Mouse (Mus musculus) small intestine, adult 2 months (tissue): ENCODE data around the gene Gnai2. TPM values are rescaled to one million over a fixed set of nuclear protein-coding genes. Genes with fewer than 3 reads are reported as not detected.
"Not testable (repeated sequence)": the region's sequence is repeated elsewhere in the genome, so short reads cannot be mapped to it uniquely, and the experiment has no call there.

ENCODE experiments used
- H3K27ac ChIP-seq: fragments of 200-500 bp; 2 replicates; pipeline ENCODE4 v1.5.1; 2012; ENCODE audit warnings: low read depth, low read length, control low read depth, inconsistent platforms; ENCODE audit not compliant: insufficient read depth
- H3K27me3 ChIP-seq: fragments of 200-500 bp; 2 replicates; pipeline ENCODE4 v1.6.1; 2012; ENCODE audit warnings: mild to moderate bottlenecking, moderate library complexity, low read length, inconsistent platforms; ENCODE audit not compliant: control insufficient read depth, insufficient read depth
- H3K36me3 ChIP-seq: fragments of 200-500 bp; 2 replicates; pipeline ENCODE4 v1.6.1; 2012; ENCODE audit warnings: mild to moderate bottlenecking, low read length, control low read depth, inconsistent platforms; ENCODE audit not compliant: control insufficient read depth, insufficient read depth
- H3K4me1 ChIP-seq: fragments of 200-500 bp; 2 replicates; pipeline ENCODE4 v1.6.1; 2012; ENCODE audit warnings: low read length, inconsistent platforms, mixed read lengths; ENCODE audit not compliant: control insufficient read depth, insufficient read depth, insufficient read length
- H3K4me3 ChIP-seq: fragments of 200-500 bp; 2 replicates; pipeline ENCODE4 v1.5.1; 2012; ENCODE audit warnings: low read depth, mild to moderate bottlenecking, control low read depth, inconsistent platforms, low read length, moderate library complexity
- CTCF ChIP-seq: fragments of 200-500 bp; IDR thresholded peaks from 2 replicates; pipeline ENCODE4 v1.5.1; 2012; ENCODE audit warnings: low read depth, mild to moderate bottlenecking, control low read depth, inconsistent platforms, low read length, moderate library complexity, mixed read lengths; ENCODE audit not compliant: insufficient replicate concordance, insufficient read length; ENCODE audit errors: extremely low read depth
- POLR2A ChIP-seq: fragments of 200-500 bp; IDR thresholded peaks from 2 replicates; pipeline ENCODE4 v1.6.1; 2012; ENCODE audit warnings: low read depth, mild to moderate bottlenecking, control low read depth, inconsistent platforms, low read length, moderate library complexity
- WGBS: fragments of 180-500 bp; shearing (Covaris S2); methylation state at CpG from one replicate; pipeline ENCODE4 v1.1.7; 2018; 5-methylcytosine and 5-hydroxymethylcytosine counted together
- polyA plus RNA-seq: library from polyadenylated mRNA; depleted of rRNA; stranded (reverse); fragments of >200 nt; gene quantifications from 2 replicates; pipeline ENCODE4 v1.2.3, GENCODE M21; 2012; rRNA removed

The Gnai2 gene
- polyA plus RNA-seq: 264 and 501 TPM in 2 replicates

GRCm38 (mm10) chr9:107635279-107636028, at the start of gene Gnai2:
TSS of gene Gnai2 (minus strand) at chr9:107635367.
- Histone ChIP-seq H3K4me1 (peaks cover 17% of the 10 kb centered on the region), H3K36me3 (no peaks in the 10 kb centered on the region), H3K27ac (peak within 1 kb of the TSS; percentile 77), H3K4me3 (peak within 1 kb of the TSS; percentile 92), H3K27me3 (no peaks in the 10 kb centered on the region)
- TF ChIP-seq CTCF: peak; percentile 29; the same call in 1 of the 2 replicates
- peak; percentile 89 for TF ChIP-seq POLR2A
- 4% methylated on average over 38 of the region's 38 CpGs for WGBS

- Histone ChIP-seq H3K27me3 (no peaks in the 10 kb centered on the region), H3K4me3 (no peak overlapping the region), H3K4me1 (no peaks in the 10 kb centered on the region), H3K36me3 (no peaks in the 10 kb centered on the region), H3K27ac (no peak overlapping the region)
- TF ChIP-seq CTCF (no peak), POLR2A (no peak)
- 87% methylated on average over 20 of the region's 20 CpGs for WGBS
Measured at GRCm38 (mm10) chr9:107682405-107682804, 47.2 kb upstream of the Gnai2 start.

- H3K27ac ChIP-seq: no peak within 1 kb of the TSS
- H3K36me3 ChIP-seq: no peaks in the 10 kb centered on the region
- H3K4me1 ChIP-seq: peaks cover 13% of the 10 kb centered on the region
- WGBS: 44% methylated on average over 5 of the region's 5 CpGs
- TF ChIP-seq POLR2A (no peak), CTCF (no peak)
- H3K27me3 ChIP-seq: peaks cover 9% of the 10 kb centered on the region
- no peak within 1 kb of the TSS for H3K4me3 ChIP-seq
Measured at GRCm38 (mm10) chr9:107679501-107679900, 44.3 kb upstream of the Gnai2 start, which contains the start of gene Gnat1. TSS of gene Gnat1 (minus strand) at chr9:107679712.

DNA sequence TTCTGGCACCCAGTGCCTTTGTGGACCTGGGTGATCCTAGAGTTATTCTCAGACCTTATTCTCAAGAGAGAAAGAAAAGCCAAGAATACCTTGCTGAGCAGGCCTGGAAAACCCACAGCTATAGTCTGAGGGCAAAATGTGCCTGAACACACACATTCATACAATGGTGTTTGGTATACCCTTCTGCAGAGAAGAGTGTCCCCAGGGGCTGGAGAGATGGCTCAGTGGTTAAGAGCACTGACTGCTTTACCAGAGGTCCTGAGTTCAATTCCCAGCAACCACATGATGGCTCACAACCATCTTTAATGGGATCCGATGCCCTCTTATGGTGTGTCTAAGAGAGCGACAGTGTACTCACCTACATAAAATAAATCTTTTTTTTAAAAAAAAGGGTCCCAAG, 43.7 kb upstream of the Gnai2 start:
- TF ChIP-seq POLR2A (no peak), CTCF (no peak)
- WGBS: 90% methylated on average over 2 of the region's 2 CpGs

GRCm38 (mm10) chr9:107677819-107678526, 42.8 kb upstream of the Gnai2 start:
- not testable (repeated sequence) for H3K27ac ChIP-seq, H3K36me3 ChIP-seq, H3K4me3 ChIP-seq, H3K27me3 ChIP-seq
- H3K4me1 ChIP-seq: peaks cover 16% of the 10 kb centered on the region
- WGBS: 31% methylated on average over 14 of the region's 14 CpGs

More for the DNA sequence above, 43.7 kb upstream of the Gnai2 start:
- no peak overlapping the region for H3K4me3 ChIP-seq
- H3K36me3 ChIP-seq: no peaks in the 10 kb centered on the region
- no peak overlapping the region for H3K27ac ChIP-seq
- peaks cover 9% of the 10 kb centered on the region for H3K27me3 ChIP-seq
- peaks cover 16% of the 10 kb centered on the region for H3K4me1 ChIP-seq

GRCm38 (mm10) chr9:107677091-107677784, 42.1 kb upstream of the Gnai2 start:
- H3K27me3 ChIP-seq: peaks cover 9% of the 10 kb centered on the region
- H3K27ac ChIP-seq: no peak overlapping the region
- peaks cover 16% of the 10 kb centered on the region for H3K4me1 ChIP-seq
- TF ChIP-seq CTCF (peak; percentile 84; the same call in 1 of the 2 replicates), POLR2A (no peak)
- H3K4me3 ChIP-seq: no peak overlapping the region
- H3K36me3 ChIP-seq: no peaks in the 10 kb centered on the region
- 15% methylated on average over 17 of the region's 17 CpGs for WGBS

GRCm38 (mm10) chr9:107676302-107676701, 41.1 kb upstream of the Gnai2 start:
- Histone ChIP-seq H3K36me3 (no peaks in the 10 kb centered on the region), H3K4me1 (peaks cover 16% of the 10 kb centered on the region), H3K4me3 (peak overlapping the region; percentile 51), H3K27ac (no peak overlapping the region), H3K27me3 (peaks cover 9% of the 10 kb centered on the region)
- TF ChIP-seq CTCF (no peak), POLR2A (no peak)
- 1% methylated on average over 25 of the region's 25 CpGs for WGBS
